8 mouse cellular contexts compared by ENCODE assay signal in genomic region chr15:100683041-100683440, GRCm38 (mm10). TPM values are rescaled to one million over a fixed set of nuclear protein-coding genes. Genes with fewer than 3 reads are reported as not detected.
DNase-seq lines count a peak whose midpoint lies in the region; ATAC-seq lines count a peak whose summit lies in the region.

No protein-coding gene starts in this region.

- ATAC-seq in cerebellum, adult (ENCODE audit: insufficient number of reproducible peaks, low FRiP score, low TSS enrichment): no peak
- peak; percentile 50 for ATAC-seq in granulocyte monocyte progenitor cell, adult 5-6 weeks (replicated peaks; ENCODE audit: poor library complexity, severe bottlenecking)

- DNase-seq in cerebellum, adult 11 months: peak; percentile 60
- peak; percentile 33 for DNase-seq in WW6 (ENCODE audit: low read depth, low spot score)
- peak; percentile 93 for DNase-seq in embryo, embryonic 10 days (ENCODE audit: low spot score)
- DNase-seq in layer of hippocampus, adult 9-11 months: peak; percentile 80
- peak; percentile 85 for DNase-seq in lung, postnatal 14 days
- peak; percentile 55 to 64 for DNase-seq in right cerebral cortex, postnatal 36 days (ENCODE audit: low spot score in 2 of 2)

RNA-seq across cellular contexts. Expression of gene Cela1, which starts 4.7 kb away (rescaled TPM):
- total RNA-seq in granulocyte monocyte progenitor cell, adult 5-6 weeks (2014; fragmentation: Nextera tagmentation): 4.7 and 7.9 TPM in 2 replicates
- 2.3 and 2.5 TPM in 2 replicates for total RNA-seq in granulocyte monocyte progenitor cell, adult 5-6 weeks (2017)

RNA-seq across cellular contexts. Expression of gene Bin2, which starts 13.7 kb away (rescaled TPM):
- total RNA-seq in granulocyte monocyte progenitor cell, adult 5-6 weeks (2014; fragmentation: Nextera tagmentation): 114 TPM in 2 replicates
- total RNA-seq in granulocyte monocyte progenitor cell, adult 5-6 weeks (2017): 98.3 and 98.8 TPM in 2 replicates

RNA-seq across cellular contexts. Expression of gene Galnt6, which starts 46.1 kb away (rescaled TPM):
- 25.4 and 27.4 TPM in 2 replicates for total RNA-seq in granulocyte monocyte progenitor cell, adult 5-6 weeks (2014; fragmentation: Nextera tagmentation)
- total RNA-seq in granulocyte monocyte progenitor cell, adult 5-6 weeks (2017): 32.5 and 44.6 TPM in 2 replicates

RNA-seq across cellular contexts. Expression of gene Smagp, which starts 46.3 kb away (rescaled TPM):
- 5.4 and 6.1 TPM in 2 replicates for total RNA-seq in granulocyte monocyte progenitor cell, adult 5-6 weeks (2014; fragmentation: Nextera tagmentation)
- not detected in 2 replicates for total RNA-seq in granulocyte monocyte progenitor cell, adult 5-6 weeks (2017)

Comparison
In these comparisons a context has a peak if more than half of its experiments do, and no peak if none do; other contexts are left out.
1. DNase-seq: peak in every context shown above with its lines; median percentile 93 in embryo, embryonic 10 days; 85 in lung, postnatal 14 days; 80 in layer of hippocampus, adult 9-11 months; 60 in cerebellum, adult 11 months; 60 in right cerebral cortex, postnatal 36 days; 33 in WW6.